Mouse (Mus musculus) brain, embryonic 18.5 days (tissue): ENCODE data around the gene Gm1604a.
A peak's percentile ranks its signal among the peaks of the same experiment; 100 is the strongest.
"Not testable (repeated sequence)": the region's sequence is repeated elsewhere in the genome, so short reads cannot be mapped to it uniquely, and the experiment has no call there.

ENCODE experiments used
- DNase-seq: peaks from one replicate; pipeline ENCODE4 v3.0.0-alpha.2; 2012; ENCODE audit warnings: low read depth, low spot score

The Gm1604a gene

DNA sequence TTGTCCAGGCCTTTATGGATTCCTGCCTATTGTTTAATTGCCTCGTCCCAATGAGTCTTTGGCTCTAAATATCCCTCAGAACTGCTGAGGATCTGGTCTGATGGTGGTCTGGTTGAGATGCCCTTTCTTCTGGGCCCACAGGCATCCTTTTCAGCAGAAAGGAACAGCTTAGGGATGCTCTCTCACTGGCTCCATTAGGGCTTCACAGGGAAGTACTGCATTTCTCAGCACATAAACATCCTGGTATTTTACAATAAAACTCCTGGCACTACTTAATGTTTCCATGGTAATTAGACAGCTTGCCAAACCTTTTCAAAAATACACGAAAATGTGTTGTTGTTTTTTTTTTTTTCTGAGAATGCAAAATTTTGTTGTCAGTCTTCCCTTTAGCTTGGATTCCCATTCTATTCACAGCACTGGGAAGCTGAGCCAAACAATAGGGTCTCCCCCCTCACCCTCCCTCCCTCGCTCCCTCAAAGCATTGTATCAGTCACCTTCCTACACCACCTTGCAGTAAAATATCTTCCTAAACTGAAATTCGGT is 43.7 kb downstream of the Gm1604a start:
- DNase-seq = peak; percentile 30

DNA sequence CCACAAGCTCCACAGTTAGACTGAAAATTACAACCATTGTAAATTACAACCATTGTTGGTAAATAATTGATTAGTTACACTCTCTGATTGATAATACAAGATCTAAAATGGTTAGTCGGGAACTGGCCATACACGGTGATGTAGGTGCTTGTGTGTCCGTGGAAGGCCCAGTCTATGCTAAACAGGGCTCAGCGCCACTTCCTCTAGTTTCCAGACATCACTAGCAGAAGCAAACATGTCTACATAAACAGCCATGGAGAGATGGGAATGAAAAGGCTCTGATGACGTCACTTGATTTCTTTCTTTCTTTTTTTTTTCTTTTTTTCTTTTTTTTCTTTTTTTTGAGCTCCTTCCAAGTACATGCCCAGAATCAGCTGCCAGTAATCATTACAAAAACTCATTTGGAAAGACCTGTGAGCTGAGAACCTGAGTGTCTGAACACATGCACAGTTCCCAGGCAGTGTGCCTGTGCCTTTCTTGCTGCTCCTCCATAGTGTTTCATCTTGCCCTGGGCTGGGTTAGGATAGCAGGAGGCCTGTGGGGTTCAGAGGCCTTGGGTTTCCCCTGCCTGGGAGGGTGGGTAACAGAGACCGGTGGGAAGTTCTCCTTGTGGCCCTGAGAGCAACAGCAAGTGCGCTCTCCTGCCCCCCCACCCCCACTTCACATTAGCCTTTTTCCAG is 44.3 kb downstream of the Gm1604a start:
- peak; percentile 0 for DNase-seq

DNA sequence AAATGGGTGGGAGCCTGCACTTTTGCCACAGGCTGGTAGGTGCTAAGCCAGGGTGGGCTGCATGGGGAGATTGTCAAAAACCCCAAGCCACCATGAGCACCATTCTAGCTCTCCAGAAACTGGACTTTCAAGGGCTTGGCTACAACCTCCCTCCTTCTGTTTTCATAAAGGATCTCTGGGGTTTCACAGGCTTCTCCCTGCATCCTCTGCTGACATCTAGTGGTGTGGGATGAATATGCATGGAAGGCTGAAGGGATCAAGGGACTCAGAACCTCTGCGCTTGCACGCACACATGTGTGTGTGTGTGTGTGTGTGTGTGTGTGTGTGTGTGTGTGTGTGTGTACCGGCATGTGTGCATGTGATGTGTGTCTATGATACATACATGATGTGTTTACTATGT is 49.1 kb downstream of the Gm1604a start:
- peak; percentile 1 for DNase-seq

DNA sequence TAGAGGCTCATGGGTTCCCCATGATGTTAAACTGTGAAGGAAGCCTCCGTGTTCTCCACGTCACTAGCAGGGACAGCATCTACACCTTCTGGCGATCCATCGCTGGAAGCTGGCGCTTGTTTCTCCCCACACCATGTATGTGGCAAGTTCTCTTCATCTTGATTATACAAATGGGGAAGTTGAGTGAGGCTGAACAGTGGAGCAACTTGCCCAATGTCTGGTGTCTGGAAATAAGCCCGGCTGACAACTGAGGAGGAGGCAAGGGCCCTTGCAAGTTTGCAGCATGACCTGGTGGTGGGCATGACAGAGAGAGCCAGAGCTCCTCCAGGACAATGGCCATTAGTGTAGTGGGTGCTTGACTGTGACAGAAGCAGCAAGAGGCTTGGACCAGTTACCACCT is 50.2 kb downstream of the Gm1604a start:
- DNase-seq = not testable (repeated sequence)

DNA sequence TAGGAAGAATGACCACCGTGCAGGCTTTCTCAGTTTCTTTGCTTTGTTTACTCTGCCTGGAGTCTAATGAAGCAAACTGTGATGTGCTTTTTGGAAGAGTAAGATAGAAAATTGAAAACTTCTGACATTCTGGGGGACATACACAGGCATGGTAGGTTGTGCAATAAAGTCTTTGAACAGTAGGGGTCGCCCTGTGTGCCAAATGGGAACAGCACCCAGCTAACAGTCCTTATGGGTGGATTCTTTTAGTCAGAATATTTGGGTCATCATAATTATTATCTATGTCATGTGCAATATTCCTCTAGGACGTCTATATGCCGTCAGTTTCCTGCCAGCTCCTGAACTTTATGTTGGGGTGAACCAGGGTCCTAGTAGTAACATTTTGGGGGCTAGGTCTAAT is 54.2 kb downstream of the Gm1604a start:
- DNase-seq = not testable (repeated sequence)

DNA sequence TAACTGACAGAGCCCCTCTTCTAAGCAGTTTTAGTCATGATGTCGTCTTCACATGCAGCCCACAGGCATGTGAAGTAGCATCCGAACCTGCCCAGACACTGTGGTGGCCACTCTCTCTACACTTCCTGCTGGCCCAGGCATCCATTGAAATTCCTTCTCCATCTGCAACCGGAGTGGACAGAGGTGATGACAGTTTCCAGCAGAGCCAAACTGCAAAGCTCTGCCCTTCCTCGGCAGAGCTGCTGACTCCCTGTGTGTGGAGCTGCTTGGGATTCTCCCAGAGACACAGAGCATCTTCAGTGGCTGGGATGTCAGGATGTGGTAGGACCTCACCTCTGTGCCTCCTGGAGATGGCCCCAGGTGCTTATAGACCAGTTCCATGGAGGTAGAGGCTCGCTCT is 59.2 kb downstream of the Gm1604a start:
- not testable (repeated sequence) for DNase-seq

DNA sequence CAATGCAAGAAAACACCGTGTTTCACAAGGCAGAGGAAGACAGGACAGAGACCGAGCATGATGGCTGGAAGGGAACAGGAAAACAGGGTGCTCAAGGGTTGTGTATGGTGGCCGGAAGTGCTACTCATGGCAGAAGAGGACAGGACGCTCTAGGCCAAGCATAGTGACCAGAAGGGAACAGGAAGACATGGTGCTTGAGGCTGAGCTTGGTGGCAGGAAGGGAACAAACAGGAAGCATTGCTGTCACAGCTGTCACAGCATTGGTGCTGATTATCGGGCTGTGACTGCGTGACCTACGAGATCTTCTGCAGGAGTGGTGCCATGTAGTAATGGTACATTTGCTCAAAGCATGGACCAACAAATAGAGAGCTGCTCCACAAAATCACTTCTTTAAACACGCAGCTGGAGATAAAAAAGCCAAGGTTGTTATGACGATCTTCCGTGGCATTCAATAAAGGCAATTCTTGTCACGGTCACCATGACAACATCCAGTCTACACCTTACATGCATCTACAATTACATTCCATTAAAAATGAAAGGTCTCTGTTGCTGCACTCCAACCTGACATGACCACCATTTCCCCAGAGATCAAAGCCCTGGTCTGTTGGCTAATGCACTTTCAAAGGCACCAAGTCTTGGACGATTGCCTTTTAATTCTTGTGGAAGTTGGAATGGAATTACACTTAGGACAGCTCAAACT is 60.3 kb downstream of the Gm1604a start:
- not testable (repeated sequence) for DNase-seq

DNA sequence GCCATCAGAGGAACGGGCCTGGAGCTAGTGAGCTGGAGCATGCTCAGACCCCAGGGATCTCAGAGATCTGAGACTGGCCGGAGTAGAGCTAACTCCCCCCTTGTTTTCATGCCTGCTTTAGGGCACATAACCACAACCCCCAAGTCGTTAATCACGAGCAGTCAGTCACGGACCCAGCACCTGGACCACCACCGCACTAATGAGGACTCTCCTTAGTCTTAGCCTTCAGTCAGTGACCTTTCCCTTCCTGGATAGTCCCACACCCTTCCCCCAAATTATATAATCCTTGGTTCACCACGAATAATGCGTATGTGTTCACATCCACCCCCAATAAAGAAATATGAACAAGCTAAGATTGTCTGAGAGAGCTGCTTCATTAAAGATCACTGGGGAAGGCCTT is 61.5 kb downstream of the Gm1604a start:
- DNase-seq = not testable (repeated sequence)

DNA sequence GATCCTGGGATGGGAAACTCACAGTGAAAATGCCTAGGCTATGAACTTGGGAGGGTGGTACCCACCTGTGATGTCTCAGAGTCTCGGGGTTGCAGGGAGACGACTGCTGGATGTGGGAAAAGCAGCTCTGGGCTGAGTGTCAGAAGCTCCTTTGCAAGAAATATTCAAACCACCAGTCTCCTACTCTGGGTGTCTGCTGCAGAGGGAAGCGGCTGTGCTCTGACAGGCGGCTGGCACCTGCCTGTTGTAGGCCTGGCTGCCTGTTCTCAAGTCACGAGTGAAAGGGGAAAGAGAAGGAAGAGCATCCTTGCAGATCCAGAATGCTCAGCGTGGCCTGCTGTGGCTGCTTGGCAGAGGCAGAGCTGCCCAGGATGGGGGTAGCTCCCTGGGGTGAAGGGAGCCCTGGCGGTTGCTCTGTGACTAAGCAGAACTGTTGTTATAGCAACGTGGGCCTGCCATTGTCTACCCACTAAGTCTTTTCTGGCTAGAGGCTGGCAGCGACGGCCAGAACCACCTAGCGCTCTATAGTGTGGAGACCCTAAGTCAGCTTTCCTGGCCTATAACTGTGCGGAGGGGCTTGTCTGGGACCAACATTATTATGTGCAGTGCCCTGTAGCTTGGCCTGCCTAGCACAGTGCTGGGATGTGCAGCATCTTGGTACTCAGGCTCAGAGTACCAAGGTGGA is 72.6 kb downstream of the Gm1604a start:
- DNase-seq = not testable (repeated sequence)

DNA sequence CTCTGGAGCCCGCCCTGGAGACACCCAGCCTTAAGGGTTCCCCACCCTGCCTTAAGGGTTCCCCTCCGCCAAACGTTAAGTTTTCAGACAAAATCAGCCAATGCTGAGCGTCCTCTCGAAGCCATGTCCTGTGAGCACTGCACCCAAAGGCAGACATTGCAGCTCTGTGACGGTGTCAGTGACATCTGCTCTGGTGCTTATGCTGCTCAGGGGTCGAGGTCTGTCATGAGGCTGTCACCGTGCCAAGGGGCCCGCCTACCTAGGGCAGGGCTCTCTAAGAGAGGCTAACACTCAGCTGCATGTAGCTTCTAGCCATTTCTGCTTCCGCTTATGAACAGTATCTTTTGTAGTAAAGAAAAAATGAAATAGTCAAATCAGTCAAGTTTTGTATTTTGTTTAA is 73.7 kb downstream of the Gm1604a start:
- DNase-seq = not testable (repeated sequence)

DNA sequence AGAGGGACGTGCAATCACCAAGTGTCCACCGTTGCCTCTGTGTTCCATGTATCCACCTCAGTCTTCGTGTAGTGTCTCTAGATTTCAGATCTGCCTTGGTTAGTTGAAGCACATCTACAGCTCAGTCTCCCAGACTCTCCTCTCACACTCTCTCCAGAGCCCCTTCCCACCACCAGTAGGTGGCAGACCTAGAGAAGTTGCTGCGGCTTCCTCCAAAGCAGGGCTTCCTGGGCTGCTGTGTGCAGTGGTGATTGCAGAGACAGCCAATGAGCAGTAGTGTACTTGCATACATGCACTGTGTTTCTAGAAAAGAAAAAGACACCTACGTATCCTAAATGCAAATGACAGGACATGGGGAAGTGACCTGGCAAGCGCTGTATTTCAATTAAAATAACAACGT is 77.6 kb downstream of the Gm1604a start:
- DNase-seq = not testable (repeated sequence)

DNA sequence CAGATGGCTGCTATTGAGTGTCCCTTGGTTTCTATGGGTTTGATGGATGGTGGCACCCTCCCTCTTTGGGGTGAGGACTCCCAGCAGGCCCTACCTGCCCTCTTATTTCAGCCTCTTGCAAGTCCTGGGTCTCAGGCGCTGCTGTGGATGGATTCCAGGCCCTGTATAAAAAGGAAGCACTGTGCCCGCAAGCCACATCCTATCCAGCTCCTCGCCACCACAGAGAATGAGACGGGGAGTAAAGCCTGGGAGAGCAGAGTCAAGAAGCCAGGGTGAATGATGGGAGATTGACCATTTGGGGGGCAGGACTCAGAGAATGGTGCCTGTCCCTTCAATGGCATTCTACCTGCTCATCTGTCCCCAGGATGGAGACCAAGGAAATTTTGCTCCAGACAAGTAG is 86.3 kb downstream of the Gm1604a start:
- not testable (repeated sequence) for DNase-seq

DNA sequence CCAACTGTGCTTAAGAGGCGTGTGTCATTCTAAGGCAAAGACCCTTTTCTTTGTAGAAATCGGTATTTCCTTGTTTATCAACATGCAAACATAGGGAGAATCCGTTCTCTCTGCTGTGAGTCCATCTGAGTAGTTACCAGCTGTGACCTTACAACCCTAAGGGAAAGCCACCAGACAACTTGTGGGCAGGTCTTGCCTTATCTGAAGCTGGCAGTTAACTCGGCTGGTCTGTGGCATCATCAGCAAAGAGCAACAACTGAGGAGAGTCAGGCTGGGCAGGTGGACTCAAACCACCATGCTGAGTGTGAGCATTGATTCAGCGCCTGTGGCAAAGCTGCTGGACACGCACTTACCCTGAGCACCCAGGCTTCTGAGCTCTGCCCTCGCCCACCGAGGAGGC is 90.9 kb downstream of the Gm1604a start:
- not testable (repeated sequence) for DNase-seq

DNA sequence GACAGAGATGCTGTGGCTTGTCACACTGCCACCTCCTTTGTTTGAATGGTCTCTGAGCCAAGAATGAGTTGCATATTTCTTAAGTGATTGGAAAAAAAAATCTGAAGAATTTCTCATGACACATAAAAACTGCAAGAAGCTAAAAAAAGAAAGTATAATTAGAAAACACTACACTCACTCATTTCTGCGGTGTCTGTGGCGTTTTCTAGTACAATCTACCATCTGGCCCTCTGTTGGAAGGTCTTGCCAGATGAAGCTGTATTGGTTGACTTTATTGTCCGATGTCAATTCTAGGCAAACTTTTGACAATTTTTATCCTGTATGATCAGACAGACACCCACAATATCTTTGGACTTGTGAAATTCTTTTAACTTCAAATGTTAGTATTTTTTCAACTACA is 95.5 kb downstream of the Gm1604a start:
- DNase-seq = not testable (repeated sequence)

DNA sequence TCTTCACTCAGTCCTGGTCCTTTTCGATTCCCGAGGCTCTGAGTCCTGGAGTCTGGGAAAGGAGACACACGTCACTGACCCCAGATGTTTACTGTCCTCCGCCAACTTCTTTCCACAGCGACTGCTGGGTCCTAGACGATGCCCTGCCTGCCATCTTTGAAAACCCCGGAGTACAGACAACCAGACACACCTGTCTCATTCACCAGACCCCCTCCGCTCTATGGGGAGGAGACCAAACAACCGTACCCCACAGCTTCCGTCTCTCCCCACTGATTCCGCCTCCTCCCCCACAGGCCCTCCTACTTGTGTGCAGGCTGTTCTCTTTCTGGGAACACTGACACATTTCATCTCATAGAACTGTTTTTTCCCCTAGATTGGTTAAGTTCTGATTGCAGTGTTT is 97.2 kb downstream of the Gm1604a start:
- DNase-seq = not testable (repeated sequence)

DNA sequence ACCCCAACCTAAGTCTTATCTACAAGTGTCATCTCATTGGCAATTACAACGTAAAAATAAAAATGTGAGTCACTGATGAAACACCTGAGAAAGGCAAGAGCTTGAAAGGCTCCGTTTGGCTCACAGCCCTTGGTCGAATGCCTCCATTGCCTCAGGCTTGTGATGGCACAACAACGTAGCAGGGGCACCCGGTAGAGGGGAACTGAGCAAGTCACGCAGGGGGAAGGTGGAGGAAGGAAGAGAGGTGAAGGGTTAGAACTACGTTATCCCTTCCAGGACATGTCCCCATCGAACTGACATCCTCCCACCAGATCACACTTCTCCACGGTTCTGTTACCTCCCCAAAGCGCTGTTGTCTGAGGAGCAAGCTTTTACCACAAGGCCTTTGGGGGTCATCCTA is 101.1 kb downstream of the Gm1604a start:
- DNase-seq = not testable (repeated sequence)

DNA sequence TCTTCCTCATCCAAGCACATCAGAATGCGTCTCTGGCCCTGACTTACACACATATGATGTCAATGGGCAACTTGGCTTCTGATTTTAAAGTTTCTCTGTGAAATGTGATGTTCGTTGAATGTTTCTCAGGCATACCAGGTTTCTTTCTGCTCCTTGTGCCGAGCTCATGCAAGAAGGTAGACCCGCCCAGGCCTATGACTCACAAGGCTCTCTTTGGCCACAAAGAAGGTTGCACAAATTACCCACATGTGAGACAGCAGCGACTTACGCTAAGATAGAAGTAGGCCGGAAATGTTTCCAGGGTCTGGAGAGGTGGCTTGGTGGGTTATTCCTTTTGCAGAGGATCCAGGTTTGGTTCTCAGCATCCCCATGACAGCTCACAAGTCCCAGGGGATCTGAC is 108.6 kb downstream of the Gm1604a start:
- not testable (repeated sequence) for DNase-seq

DNA sequence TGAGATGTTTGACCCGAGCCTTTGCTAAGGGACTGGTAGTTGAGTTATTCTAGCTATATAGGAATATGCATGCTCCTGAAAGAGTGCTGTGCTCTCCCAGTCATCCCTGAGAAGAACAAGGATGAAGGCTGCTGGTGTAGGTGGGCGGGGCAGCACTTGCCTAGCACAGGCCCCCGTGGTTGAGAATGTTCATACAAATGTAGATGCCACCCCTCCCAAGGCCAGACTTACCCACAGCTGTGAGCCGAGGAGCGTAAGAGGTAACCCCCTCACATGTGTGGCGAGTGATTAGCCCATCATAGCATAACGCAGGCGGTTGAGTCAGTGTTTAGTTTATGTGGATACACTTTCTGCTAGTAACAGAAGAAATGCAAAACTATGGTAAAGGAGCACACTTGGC is 109.9 kb downstream of the Gm1604a start:
- DNase-seq = not testable (repeated sequence)
